Mouse (Mus musculus) thymus, postnatal 25 days (tissue): Measurements from ENCODE around the gene Rrp1b.
"Not testable (repeated sequence)": the region's sequence is repeated elsewhere in the genome, so short reads cannot be mapped to it uniquely, and the experiment has no call there.

Experiments used
- DNase-seq: peaks from one replicate; pipeline ENCODE4 v3.0.0; 2022

Rrp1b gene

GRCm38 (mm10) chr17:32091364-32092240 lies 55.7 kb downstream of the Rrp1b start:
- peak; percentile 92 for DNase-seq

- DNase-seq: no peak
Measured at GRCm38 (mm10) chr17:32092241-32092619, 56.3 kb downstream of the Rrp1b start.

- no peak for DNase-seq
Measured at GRCm38 (mm10) chr17:32092895-32093294, 57.0 kb downstream of the Rrp1b start.

GRCm38 (mm10) chr17:32097676-32098075 lies 61.8 kb downstream of the Rrp1b start:
- no peak for DNase-seq

GRCm38 (mm10) chr17:32098905-32099304 lies 63.0 kb downstream of the Rrp1b start:
- DNase-seq: not testable (repeated sequence)

GRCm38 (mm10) chr17:32099574-32099942 lies 63.7 kb downstream of the Rrp1b start:
- no peak for DNase-seq

- DNase-seq: peak; percentile 73
Measured at GRCm38 (mm10) chr17:32099943-32100586, 64.2 kb downstream of the Rrp1b start.

GRCm38 (mm10) chr17:32103054-32103453 lies 67.2 kb downstream of the Rrp1b start:
- DNase-seq: no peak

GRCm38 (mm10) chr17:32106358-32106757 lies 70.5 kb downstream of the Rrp1b start:
- DNase-seq: no peak

GRCm38 (mm10) chr17:32107877-32108276 lies 72.0 kb downstream of the Rrp1b start:
- DNase-seq: no peak

GRCm38 (mm10) chr17:32108320-32109011 lies 72.6 kb downstream of the Rrp1b start:
- DNase-seq: not testable (repeated sequence)

- no peak for DNase-seq
Measured at GRCm38 (mm10) chr17:32109201-32109940, 73.5 kb downstream of the Rrp1b start.

GRCm38 (mm10) chr17:32110424-32110823 lies 74.5 kb downstream of the Rrp1b start:
- no peak for DNase-seq

- no peak for DNase-seq
Measured at GRCm38 (mm10) chr17:32110980-32111780, 75.3 kb downstream of the Rrp1b start.
